Mouse (Mus musculus): ENCODE data around the gene Ugt3a1. TPM values are rescaled to one million over a fixed set of nuclear protein-coding genes. Genes with fewer than 3 reads are reported as not detected.
"Not testable (repeated sequence)": the region's sequence is repeated elsewhere in the genome, so short reads cannot be mapped to it uniquely, and the experiment has no call there.

Ugt3a1 gene
- not detected in 2 replicates for total RNA-seq (2017)

DNA sequence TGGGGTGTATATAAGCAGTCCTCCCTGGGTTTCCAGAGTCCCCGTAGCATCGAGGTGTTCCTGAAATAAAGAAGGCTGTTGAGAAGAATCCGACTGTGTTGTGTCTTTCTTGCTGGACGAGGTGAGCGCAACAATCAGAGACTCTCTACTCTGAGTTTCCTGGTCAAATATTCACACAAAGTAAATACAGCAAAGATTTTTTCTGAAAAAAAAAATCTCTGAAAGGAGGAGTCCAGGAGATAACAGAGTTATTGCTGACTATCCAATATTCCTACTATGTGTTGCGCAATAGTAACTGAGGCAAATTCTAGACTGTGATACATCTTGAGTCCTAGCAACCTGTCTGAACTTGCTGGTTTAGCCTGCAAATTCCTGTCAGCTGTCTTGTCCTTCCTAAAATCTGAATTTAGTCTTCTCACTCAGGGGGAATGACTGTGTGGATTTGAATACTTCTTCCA is at the start of gene Ugt3a1:
TSS of gene Ugt3a1 (plus strand) at position 51 of the 458 bp plus-strand sequence.
- ATAC-seq (replicated peaks in 1 of 2; ENCODE audit: insufficient read depth in 1 of 2, low FRiP score in 2 of 2, low TSS enrichment in 1 of 2, low read depth in 1 of 2, poor library complexity in 2 of 2, severe bottlenecking in 2 of 2) = no peak

DNA sequence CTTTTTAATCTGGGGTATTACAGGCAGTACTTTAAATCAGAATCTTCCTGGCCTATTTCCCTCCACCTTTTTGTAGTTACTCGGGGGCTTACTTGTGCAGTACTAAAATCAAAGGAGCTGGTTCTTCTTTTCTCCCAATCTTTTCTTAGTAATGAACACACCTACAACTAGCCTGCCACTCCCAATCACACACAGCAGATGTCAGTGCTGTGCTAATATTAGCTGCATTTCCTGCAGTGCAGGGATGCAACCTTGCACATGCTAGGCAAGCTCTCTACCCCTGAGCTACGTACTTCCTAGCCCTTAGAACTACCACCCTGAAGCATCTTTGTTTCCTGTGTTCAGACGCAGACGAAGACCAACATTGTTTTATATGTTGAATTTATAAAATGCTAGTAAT is 45.8 kb upstream of the Ugt3a1 start:
- not testable (repeated sequence) for ATAC-seq (replicated peaks in 1 of 2; ENCODE audit: insufficient read depth in 1 of 2, low FRiP score in 2 of 2, low TSS enrichment in 1 of 2, low read depth in 1 of 2, poor library complexity in 2 of 2, severe bottlenecking in 2 of 2)

DNA sequence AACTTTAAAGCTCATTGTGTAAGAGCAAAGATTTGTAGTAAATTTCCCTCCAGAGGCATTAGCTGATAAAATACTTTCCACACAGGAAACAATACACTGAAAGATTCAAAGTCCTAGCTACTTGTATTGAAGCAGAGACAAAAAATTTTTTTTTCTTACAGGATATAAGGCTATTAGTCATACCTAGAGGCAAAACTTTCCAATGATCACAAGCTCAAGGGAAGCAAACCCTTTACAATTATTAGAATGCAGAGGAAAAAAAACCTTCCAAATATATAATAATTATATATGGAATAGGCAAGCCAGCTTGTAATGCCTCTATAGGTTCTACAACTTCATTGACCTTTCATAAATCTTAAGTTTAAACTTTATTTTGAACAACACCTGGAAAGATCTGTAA is 30.3 kb upstream of the Ugt3a1 start:
- no peak for ATAC-seq (replicated peaks in 1 of 2; ENCODE audit: insufficient read depth in 1 of 2, low FRiP score in 2 of 2, low TSS enrichment in 1 of 2, low read depth in 1 of 2, poor library complexity in 2 of 2, severe bottlenecking in 2 of 2)

DNA sequence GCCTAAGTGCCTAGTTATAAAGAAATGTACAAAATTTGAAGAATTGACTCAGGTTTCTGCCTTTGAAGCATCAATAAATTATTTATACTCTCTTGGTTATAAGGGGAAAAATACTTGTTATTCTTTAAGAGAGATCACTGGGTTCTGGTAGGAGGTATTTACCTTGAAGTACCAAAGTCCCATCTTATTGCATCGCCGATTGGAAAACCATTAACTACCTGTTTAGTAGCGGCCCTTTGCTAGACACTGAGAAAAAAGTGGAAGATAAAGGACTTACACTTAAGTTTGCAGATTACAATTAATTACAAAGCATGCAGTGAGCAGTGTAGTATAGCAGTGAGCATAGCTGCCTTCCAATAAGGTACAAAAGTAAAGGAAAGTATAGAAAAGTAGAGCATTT is 23.8 kb upstream of the Ugt3a1 start:
- no peak for ATAC-seq (replicated peaks in 1 of 2; ENCODE audit: insufficient read depth in 1 of 2, low FRiP score in 2 of 2, low TSS enrichment in 1 of 2, low read depth in 1 of 2, poor library complexity in 2 of 2, severe bottlenecking in 2 of 2)

DNA sequence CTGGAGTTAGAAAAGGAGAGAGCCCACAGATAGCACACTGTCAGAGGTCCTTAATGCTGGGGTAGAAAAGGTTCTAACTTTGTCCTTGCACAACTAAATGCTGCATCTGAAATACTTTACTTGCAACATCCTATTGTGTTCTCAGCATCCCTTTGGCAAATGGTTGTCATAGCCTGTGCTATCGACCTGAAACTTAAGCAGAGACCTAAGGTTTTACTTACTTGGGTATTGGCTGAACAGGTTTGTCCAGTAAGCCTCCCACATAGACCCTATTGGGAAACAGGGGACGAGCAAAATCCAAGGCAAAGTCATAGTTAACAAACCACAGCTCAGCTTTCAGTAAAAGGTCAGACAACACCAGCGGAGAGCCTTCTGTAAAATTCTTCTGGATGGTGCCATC is 16.1 kb upstream of the Ugt3a1 start:
- no peak for ATAC-seq (replicated peaks in 1 of 2; ENCODE audit: insufficient read depth in 1 of 2, low FRiP score in 2 of 2, low TSS enrichment in 1 of 2, low read depth in 1 of 2, poor library complexity in 2 of 2, severe bottlenecking in 2 of 2)

DNA sequence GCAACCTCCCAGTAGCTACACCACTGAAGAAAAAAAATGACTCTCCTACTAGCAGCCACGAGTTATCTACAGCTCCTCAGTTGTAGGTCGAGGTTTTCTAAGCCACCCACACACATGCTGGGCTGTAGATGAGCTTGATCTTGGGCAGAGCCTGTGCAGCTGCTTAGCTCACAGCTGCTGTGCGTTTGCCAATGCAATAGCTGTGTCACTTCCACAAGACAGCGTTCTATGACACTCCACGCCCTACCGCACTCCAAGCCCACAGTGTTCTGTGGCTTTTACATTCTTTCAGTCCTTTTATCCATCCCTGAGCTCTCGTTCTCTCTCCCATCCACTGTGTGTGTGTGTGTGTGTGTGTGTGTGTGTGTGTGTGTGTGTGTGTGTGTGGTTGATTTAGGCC is 4.8 kb upstream of the Ugt3a1 start:
- ATAC-seq (replicated peaks in 1 of 2; ENCODE audit: insufficient read depth in 1 of 2, low FRiP score in 2 of 2, low TSS enrichment in 1 of 2, low read depth in 1 of 2, poor library complexity in 2 of 2, severe bottlenecking in 2 of 2) = no peak

DNA sequence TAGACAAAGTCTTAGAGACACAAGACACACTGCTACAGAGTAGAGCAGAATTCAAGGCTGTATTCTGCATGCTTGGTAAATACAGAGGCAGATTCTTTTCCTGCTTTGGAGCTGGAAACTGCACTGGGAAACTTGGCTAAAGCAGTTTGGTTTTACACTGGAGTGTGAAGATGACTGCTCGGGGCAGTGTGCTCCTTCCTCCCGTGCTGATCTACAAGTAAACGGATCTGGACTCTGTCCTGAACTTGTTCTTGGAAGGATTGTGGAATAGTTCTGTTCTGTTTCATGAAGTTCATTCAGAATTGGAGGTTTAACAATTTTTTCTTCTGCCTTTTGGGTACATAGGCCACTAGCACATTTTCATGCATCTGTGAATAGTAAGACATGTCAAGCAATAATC is 2.3 kb downstream of the Ugt3a1 start:
- no peak for ATAC-seq (replicated peaks in 1 of 2; ENCODE audit: insufficient read depth in 1 of 2, low FRiP score in 2 of 2, low TSS enrichment in 1 of 2, low read depth in 1 of 2, poor library complexity in 2 of 2, severe bottlenecking in 2 of 2)

DNA sequence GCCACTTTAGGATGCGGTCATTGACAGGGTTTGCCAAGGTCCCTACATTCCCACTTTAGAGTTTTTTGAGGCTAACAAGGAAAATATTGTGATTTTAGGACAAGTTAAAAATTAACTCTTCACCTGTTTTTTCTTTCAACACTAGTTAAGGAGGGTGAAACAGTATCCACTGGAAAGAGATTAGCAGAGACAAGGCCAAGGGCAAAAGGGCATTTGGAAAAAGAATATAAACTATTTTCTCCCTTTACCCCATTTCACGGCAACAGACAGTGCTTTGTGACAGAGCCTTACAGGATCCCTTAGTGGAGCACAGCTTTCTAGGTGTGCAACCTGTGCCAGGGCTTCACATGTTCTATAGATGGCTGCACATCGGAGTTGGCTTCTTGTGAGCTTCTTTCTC is 2.9 kb downstream of the Ugt3a1 start:
- ATAC-seq (replicated peaks in 1 of 2; ENCODE audit: insufficient read depth in 1 of 2, low FRiP score in 2 of 2, low TSS enrichment in 1 of 2, low read depth in 1 of 2, poor library complexity in 2 of 2, severe bottlenecking in 2 of 2) = no peak

DNA sequence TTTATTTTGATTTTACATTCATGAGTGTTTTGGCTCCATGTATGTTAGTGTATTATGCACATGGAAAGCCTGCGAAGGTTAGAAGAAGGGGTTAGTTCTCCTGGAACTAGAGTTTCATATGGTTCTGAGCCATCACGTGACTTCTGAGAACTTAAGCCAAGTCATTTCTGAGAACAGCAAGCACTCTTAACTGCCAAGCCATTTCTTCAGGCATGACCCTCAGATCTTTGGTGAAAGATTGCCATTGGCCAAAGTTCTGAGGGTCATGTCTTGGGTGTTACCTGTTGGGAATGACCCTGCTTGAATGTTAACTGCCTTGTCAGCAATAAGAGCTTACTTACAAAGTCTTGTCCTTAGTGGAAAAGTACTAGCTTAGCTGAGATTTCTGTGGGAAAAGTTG is 6.5 kb downstream of the Ugt3a1 start:
- ATAC-seq (replicated peaks in 1 of 2; ENCODE audit: insufficient read depth in 1 of 2, low FRiP score in 2 of 2, low TSS enrichment in 1 of 2, low read depth in 1 of 2, poor library complexity in 2 of 2, severe bottlenecking in 2 of 2) = no peak

DNA sequence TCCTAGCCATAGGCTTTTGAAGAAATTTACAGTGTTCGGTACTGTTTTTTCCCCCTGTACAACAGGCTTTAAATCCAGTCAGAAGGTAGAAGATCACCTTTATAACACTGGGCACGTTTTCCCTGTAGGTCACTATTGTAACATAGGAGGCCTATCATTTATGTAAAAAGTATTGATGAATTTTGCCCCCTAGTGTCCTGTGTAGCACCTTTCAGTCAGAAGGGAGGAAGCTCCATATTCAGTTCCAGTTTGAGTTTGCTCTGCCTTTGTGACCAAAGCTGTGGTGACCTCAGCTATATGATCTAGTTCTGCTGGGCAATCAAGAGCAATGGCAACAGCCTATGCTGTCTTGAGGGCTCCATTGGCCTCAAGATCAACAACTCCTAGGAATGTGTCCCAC is 13.0 kb downstream of the Ugt3a1 start:
- ATAC-seq (replicated peaks in 1 of 2; ENCODE audit: insufficient read depth in 1 of 2, low FRiP score in 2 of 2, low TSS enrichment in 1 of 2, low read depth in 1 of 2, poor library complexity in 2 of 2, severe bottlenecking in 2 of 2) = no peak

DNA sequence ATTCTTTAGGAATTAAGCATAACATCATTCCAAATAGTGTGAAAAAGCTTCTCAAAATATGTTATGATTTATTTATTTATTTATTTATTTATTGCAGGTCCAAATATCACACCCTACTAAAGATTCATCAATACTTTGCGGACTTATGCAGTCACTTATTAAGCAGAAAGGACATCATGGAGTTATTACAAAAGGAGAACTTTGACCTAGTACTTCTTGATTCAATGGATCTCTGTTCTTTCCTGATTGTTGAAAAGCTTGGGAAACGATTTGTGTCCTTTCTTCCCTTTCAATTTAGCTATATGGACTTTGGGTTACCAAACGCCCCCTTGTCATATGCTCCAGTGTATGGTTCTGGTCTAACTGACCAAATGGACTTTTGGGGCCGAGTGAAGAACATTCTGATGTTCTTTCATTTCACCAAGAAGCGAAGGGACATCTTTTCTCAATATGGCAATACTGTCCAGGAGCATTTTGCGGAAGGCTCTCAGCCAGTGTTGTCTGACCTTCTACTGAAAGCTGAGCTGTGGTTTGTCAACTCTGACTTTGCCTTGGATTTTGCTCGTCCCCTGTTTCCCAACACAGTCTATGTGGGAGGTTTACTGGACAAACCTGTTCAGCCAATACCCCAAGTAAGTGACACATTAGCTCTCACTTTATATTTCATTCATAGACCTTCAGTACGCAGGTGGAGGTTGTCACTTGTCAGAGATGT is 29.4 kb downstream of the Ugt3a1 start:
- no peak for ATAC-seq (replicated peaks in 1 of 2; ENCODE audit: insufficient read depth in 1 of 2, low FRiP score in 2 of 2, low TSS enrichment in 1 of 2, low read depth in 1 of 2, poor library complexity in 2 of 2, severe bottlenecking in 2 of 2)

DNA sequence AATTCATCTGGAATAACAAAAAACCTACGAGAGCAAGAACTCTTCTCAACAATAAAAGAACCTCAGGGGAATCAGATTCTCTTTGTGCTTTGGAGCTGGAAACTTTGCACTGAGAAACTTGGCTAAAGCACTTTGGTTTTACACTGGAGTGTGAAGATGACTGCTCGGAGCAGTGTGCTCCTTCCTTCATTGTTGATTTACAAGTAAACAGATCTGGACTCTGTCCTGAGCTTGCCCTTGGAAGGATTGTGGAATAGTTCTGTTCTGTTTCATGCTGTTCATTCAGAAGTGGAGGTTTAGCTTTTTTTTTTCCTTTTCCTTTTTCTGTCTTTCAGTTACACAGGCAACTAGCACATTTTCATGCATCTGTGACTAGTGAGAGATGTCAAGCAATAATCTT is 57.9 kb downstream of the Ugt3a1 start:
- ATAC-seq (replicated peaks in 1 of 2; ENCODE audit: insufficient read depth in 1 of 2, low FRiP score in 2 of 2, low TSS enrichment in 1 of 2, low read depth in 1 of 2, poor library complexity in 2 of 2, severe bottlenecking in 2 of 2) = no peak

DNA sequence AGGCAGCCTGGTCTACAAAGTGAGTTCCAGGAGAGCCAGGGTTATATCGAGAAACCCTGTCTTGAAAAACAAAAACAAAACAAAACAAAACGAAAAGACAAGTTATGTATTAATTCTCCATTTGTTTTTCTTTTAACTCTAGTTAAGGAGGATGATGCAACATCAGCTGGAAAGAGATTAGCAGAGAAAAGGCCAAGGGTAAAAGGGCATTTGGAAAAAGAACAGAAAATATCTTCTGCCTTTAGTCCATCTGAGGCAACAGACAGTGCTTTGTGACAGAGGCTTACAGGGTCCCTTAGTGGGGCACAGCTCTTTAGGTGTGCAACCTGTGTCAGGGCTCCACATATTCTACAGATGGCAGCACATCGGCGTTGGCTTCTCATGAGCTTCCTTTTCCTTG is 58.7 kb downstream of the Ugt3a1 start, which contains the start of gene Ugt3a2:
TSS of gene Ugt3a2 (plus strand) at position 210 of the 400 bp plus-strand sequence.
- ATAC-seq (replicated peaks in 1 of 2; ENCODE audit: insufficient read depth in 1 of 2, low FRiP score in 2 of 2, low TSS enrichment in 1 of 2, low read depth in 1 of 2, poor library complexity in 2 of 2, severe bottlenecking in 2 of 2) = no peak

DNA sequence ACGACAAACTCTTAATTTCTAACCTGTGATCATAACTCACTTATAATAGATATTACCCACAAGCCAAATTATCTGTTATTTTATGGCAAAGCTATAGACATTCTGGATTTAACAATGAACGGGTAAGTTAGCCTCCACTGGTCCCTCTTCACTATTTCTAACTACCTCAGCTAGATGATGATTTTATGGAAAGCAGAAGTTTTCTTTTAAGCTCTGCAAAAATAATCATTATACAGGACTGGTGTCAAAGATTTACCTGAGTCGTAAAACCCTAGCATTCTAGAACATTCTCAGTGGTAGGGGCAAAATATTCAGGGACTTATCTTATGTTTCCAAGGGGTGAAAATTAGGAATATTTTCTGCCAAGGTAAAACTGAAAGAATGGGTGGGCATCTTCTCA is 59.9 kb downstream of the Ugt3a1 start:
- ATAC-seq (replicated peaks in 1 of 2; ENCODE audit: insufficient read depth in 1 of 2, low FRiP score in 2 of 2, low TSS enrichment in 1 of 2, low read depth in 1 of 2, poor library complexity in 2 of 2, severe bottlenecking in 2 of 2) = no peak

DNA sequence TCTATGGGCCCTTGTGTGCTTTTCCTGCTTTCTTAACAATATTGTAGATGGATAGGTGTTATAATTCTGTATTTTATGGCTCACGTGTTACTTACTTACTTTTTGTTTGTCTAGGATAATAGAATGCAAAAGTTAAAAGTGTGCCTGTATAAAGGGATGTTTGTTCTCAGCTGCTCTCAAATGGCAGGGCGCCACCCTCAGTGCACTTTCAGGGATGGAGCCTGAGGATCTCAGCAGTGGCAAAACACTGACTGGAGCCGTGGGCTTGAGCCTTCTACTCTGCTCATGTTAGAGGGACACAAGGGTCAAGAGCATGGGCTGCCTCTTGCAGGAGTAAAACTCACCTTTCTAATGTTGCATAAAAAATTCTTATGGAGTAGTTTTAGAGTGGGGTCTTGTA is 60.3 kb downstream of the Ugt3a1 start:
- ATAC-seq (replicated peaks in 1 of 2; ENCODE audit: insufficient read depth in 1 of 2, low FRiP score in 2 of 2, low TSS enrichment in 1 of 2, low read depth in 1 of 2, poor library complexity in 2 of 2, severe bottlenecking in 2 of 2) = no peak

DNA sequence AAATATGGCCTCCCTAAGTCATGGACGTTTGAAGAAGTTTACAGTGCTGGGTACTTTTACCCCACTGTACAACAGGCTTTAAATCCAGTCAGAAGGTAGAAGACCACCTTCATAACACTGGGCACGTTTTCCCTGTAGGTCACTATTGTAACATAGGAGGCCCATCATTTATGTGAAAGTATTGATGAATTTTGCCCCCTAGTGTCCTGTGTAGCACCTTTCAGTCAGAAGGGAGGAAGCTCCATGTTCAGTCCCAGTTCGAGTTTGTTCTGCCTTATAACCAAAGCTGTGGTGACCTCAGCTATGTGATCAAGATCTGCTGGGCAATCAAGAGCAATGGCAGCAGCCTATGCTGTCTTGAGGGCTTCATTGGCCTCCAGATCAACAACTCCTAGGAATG is 72.1 kb downstream of the Ugt3a1 start:
- no peak for ATAC-seq (replicated peaks in 1 of 2; ENCODE audit: insufficient read depth in 1 of 2, low FRiP score in 2 of 2, low TSS enrichment in 1 of 2, low read depth in 1 of 2, poor library complexity in 2 of 2, severe bottlenecking in 2 of 2)

DNA sequence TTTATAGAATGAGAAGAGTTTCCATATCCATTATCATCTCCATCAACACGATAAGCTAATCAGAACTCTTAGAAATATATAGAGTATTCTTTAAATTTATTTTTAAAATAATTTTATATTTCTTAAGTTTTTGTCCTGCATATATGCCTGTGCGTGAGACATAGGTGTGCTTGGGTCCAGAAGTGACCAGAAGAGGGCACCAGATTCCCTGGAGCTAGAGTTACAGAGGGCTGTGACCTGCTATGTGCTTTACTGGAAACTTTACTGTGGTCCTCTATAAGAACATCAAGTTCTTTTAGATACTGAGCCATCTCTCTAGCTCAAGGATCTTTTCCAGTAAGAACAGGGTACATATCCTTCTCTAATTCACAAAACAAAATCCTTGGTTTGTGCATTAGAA is 86.1 kb downstream of the Ugt3a1 start:
- no peak for ATAC-seq (replicated peaks in 1 of 2; ENCODE audit: insufficient read depth in 1 of 2, low FRiP score in 2 of 2, low TSS enrichment in 1 of 2, low read depth in 1 of 2, poor library complexity in 2 of 2, severe bottlenecking in 2 of 2)
